Mouse (Mus musculus): ENCODE data around the gene Eef1akmt4. TPM values are rescaled to one million over a fixed set of nuclear protein-coding genes. Genes with fewer than 3 reads are reported as not detected.

Gene Eef1akmt4
- 11.8 and 16.2 TPM in 2 replicates for polyA plus RNA-seq (2015; fragmentation: Nextera tagmentation; extraction: Ambion mirVana)

DNA sequence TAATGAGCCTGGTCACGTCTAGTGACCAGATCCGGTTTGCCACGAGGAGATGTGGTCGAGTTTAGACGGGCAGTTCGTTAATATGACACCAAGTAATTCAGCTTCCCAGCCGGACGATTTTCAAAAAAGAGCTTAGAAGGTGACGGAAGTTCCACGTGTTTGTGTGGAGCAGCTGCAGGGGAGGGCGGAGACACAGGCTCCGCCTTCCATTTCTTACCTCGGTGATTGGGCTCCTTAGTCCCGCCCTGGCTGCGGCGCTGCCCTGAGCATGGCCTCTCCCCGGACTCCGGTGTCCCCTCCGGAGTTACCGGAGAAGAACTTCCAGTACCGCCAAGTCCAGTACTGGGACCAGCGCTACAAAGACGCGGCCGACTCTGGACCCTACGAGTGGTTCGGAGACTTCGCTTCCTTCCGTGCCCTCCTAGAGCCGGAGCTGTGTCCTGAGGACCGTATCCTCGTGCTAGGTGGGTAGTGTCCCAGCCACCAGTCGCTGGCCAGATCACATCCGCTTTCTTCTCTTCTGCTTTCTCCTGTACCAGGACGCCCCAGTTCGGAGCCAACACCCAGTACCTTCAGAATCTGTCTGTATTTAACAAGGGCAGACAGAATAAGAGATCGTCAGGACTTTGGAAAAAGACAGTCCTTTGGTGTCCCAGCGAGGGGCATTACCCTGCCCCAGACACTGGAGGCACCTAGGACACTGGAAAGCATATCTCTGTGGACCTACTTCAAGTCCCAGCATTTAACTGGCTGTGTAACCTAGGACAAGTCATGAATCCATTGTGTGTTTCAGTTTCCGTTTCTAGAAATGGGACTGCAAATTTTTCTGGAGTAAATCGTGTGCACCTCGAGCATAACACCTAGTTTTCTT is at the start of gene Eef1akmt4, which contains the start of the genes Gm49333 and Alg3:
TSS of gene Eef1akmt4 (plus strand) at position 237 of the 871 bp plus-strand sequence.
TSS of gene Gm49333 (plus strand) at position 254 of the 871 bp plus-strand sequence.
TSS of gene Alg3 (minus strand) at position 379 of the 871 bp plus-strand sequence.

DNA sequence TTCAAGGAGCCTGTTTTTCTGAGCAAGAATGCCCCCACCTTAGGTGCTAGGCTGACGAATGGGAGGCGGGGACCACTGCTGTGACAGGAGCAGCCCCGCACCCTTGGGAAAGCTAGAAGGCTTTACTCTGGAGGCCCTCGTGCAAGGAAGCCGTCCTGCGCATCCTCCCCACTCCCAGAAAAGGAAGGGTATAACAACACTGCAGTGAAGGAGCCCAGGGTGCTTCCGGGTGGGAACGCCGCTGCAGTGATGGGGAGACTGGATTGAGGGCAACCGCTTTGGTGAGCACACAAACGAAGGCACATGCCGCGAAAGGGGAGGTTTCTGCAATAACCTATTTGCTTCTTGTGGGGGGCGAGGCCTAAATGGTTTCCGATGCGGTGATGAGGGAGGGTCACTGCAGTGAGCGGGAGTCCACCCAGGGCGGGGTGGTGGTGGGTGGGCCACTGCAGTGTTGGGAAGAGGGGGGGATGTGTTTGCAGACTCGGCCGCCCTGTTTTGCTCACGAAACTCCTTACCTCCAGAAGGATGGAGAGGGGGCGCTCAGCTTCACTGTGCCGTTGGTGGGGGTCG is 21.9 kb upstream of the Eef1akmt4 start, which contains the start of gene Vwa5b2:
TSS of gene Vwa5b2 (plus strand) at position 106 of the 573 bp plus-strand sequence.

DNA sequence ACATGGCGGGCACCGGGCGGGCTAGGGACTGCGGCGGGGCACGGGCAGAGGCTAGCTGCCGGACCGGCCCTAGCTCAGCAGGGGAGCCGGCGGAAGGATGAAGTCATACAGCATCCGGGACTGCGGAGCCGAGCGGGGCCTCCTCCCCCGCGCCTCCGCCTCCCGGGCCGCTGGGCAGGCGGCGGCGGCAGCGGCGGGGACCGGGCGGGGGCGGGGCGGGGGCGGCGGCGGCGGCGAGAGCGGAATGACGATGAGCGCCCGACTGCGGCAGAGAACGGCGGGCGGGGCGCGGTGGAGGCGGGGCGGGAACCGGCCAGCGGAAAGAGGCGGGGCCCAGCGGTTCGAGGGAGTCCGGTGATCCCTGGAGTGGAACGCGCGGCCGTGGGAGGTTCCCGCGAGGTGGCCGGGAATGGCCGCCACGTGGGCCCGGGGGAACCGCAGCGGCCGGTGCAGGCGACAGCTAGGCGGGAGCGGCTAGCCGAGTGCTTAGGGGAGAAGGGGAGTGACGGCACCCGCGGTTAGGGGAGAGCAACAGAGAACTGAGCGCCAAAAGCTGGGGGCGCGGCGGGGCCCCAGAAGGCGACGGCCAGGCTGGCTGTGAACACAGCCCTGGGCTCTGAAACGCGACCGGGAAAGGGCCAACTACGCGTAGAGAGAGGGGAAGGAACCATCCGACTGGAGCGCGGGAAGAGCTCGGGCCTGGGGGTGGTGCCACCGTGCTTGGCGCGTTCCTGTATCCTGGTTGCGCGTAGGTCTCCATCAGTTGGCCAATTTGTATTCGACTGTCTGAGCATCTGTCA is 10.0 kb downstream of the Eef1akmt4 start, which contains the start of gene Camk2n2:
TSS of gene Camk2n2 (minus strand) at position 97 of the 800 bp plus-strand sequence.

DNA sequence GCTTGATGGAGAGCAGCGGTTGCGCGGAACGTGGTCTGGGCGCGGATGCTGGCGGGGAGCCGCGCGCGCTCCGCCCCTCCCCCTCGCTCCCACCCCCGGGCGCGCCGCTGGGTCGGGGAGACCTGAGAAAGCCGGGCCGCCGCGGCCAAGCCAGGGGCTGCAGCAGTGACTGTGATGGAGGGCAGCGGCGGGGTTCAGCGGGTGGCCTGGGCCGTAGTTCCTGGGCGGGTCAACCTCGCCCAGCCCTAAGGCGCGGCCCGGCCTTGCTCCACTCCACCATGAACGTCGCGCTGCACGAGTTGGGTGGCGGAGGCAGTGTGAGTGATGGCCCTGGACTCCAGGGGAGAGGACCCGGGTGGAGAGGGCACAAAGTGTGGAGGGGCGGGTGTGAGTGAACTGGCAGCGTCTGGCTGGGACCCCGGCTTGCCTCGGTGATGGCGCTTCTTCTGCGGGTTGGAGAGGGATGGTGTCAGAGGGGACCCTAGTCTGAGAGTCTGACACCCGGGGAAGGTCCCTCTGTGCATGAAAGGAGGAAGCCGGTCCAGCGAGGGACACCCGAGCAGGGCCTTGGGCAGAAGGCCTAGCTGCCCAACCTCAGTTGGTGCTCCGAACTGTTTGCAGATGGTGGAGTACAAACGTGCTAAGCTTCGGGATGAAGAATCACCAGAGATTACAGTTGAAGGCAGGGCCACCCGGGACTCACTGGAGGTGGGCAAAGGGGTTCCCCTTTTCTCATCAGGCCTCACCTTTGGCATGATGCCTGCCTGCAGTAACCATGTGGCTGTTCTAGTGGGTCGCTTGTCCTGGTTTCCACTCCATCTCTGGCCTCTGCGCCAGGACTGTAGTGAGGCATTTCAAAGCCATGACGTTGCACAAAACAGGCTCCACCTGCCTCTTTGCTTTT is 18.6 kb downstream of the Eef1akmt4 start, which contains the start of gene Ece2:
TSS of gene Ece2 (plus strand) at position 98 of the 904 bp plus-strand sequence.

DNA sequence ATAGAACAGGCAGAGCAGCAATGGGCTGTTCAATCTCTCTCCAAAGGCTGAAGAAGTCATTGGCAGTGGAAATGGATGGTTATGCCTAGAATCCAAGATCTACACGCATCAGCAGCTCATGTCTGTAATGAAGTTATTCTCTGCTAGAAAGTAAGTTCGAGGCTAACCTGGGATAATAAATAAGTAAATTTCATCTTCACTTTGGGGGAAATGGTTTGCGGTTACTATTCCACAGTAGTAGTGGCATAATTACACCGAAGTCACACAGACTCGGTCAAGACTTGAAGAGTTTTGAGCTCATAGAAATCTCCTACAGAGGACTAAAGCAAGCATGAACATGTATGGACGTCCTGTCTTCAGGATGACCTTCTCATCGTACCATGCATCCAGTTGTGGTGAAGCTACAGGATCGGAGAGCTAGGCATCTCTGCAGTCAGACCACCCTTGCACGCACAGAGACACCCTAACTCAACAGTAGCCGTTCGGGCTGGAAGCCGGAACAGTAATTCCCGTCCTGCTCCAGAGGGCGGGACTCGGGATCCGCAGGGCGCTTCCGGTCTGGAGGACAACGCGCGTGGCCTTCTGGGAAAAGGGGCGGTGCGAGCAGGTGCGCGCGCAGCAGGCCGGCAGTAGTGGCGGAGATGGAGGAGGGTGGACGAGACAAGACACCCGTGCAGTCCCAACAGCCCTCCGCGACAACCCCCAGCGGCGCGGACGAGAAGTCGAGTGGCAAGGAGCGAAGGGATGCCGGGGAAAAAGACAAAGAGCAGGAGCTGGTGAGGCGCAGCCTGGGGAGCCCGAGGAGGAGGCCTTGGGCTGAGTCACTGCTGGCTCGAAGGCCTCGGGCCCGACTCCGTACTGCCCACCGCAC is 39.9 kb downstream of the Eef1akmt4 start, which contains the start of gene Psmd2:
TSS of gene Psmd2 (plus strand) at position 577 of the 871 bp plus-strand sequence.

DNA sequence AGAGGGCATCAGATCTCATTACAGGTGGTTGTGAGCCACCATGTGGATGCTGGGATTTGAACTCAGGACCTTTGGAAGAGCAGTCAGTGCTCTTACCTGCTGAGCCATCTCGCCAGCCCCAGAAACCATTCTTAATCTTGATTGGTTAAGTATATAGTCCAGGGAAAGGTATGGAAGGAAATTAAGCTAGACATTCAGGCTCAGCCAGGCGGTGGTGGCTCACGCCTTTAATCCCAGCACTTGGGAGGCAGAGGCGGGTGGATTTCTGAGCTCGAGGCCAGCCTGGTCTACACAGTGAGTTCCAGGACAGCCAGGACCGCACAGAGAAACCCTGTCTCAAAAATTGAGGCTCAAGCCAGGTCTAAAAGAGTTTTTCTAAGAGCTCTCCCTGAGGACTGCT is 56.6 kb downstream of the Eef1akmt4 start, which contains the start of gene Eif4g1:
TSS of gene Eif4g1 (plus strand) at position 301 of the 400 bp plus-strand sequence.

Small RNA genes lying within 50 kb of the gene (microRNA-seq; reads per million reads assigned to microRNA genes)
- gene Mir1224 (ENCODE audit: borderline replicate concordance, insufficient number of aligned reads), result 10.2 reads per million, percentile 14 among the genes with 10 or more reads in this experiment

Other genes starting within 250 kb of the Eef1akmt4 start
- 32.8 and 40.6 TPM in 2 replicates for gene Abcc5, start 185.2 kb upstream of the Eef1akmt4 start, polyA plus RNA-seq (2015; fragmentation: Nextera tagmentation; extraction: Ambion mirVana)
- 60.8 and 62.9 TPM in 2 replicates for gene Eif2b5, start 112.8 kb upstream of the Eef1akmt4 start, polyA plus RNA-seq (2015; fragmentation: Nextera tagmentation; extraction: Ambion mirVana)
- gene Dvl3, start 94.6 kb upstream of the Eef1akmt4 start, polyA plus RNA-seq (2015; fragmentation: Nextera tagmentation; extraction: Ambion mirVana), result 14.3 and 18.0 TPM in 2 replicates
- gene Ap2m1, start 76.1 kb upstream of the Eef1akmt4 start, polyA plus RNA-seq (2015; fragmentation: Nextera tagmentation; extraction: Ambion mirVana), result 460 and 512 TPM in 2 replicates
- gene Abcf3, start 63.0 kb upstream of the Eef1akmt4 start, polyA plus RNA-seq (2015; fragmentation: Nextera tagmentation; extraction: Ambion mirVana), result 41.1 and 47.2 TPM in 2 replicates
- gene Vwa5b2, start 22.1 kb upstream of the Eef1akmt4 start, polyA plus RNA-seq (2015; fragmentation: Nextera tagmentation; extraction: Ambion mirVana), result 5.4 and 9.7 TPM in 2 replicates
- gene Gm49333, start within 50 bp of the Eef1akmt4 start, polyA plus RNA-seq (2015; fragmentation: Nextera tagmentation; extraction: Ambion mirVana), result not detected in 2 replicates
- gene Alg3, start 142 bp downstream of the Eef1akmt4 start, polyA plus RNA-seq (2015; fragmentation: Nextera tagmentation; extraction: Ambion mirVana), result 17.8 and 26.2 TPM in 2 replicates
- 3.7 and 7.8 TPM in 2 replicates for gene Camk2n2, start 9.7 kb downstream of the Eef1akmt4 start, polyA plus RNA-seq (2015; fragmentation: Nextera tagmentation; extraction: Ambion mirVana)
- gene Ece2, start 18.2 kb downstream of the Eef1akmt4 start, polyA plus RNA-seq (2015; fragmentation: Nextera tagmentation; extraction: Ambion mirVana), result 2.9 and 3.8 TPM in 2 replicates
- gene Psmd2, start 40.1 kb downstream of the Eef1akmt4 start, polyA plus RNA-seq (2015; fragmentation: Nextera tagmentation; extraction: Ambion mirVana), result 156 and 204 TPM in 2 replicates
- gene Eif4g1, start 56.7 kb downstream of the Eef1akmt4 start, polyA plus RNA-seq (2015; fragmentation: Nextera tagmentation; extraction: Ambion mirVana), result 73.9 and 94.5 TPM in 2 replicates
- gene Fam131a, start 81.6 kb downstream of the Eef1akmt4 start, polyA plus RNA-seq (2015; fragmentation: Nextera tagmentation; extraction: Ambion mirVana), result 10.6 and 14.7 TPM in 2 replicates
- gene Polr2h, start 106.1 kb downstream of the Eef1akmt4 start, polyA plus RNA-seq (2015; fragmentation: Nextera tagmentation; extraction: Ambion mirVana), result 137 and 171 TPM in 2 replicates
- gene Clcn2, start 106.2 kb downstream of the Eef1akmt4 start, polyA plus RNA-seq (2015; fragmentation: Nextera tagmentation; extraction: Ambion mirVana), result 13.3 and 27.2 TPM in 2 replicates
- gene Chrd, start 121.5 kb downstream of the Eef1akmt4 start, polyA plus RNA-seq (2015; fragmentation: Nextera tagmentation; extraction: Ambion mirVana), result 5.3 and 9.5 TPM in 2 replicates
- 1.5 and 2.5 TPM in 2 replicates for gene Thpo, start 122.9 kb downstream of the Eef1akmt4 start, polyA plus RNA-seq (2015; fragmentation: Nextera tagmentation; extraction: Ambion mirVana)

Measured in adrenal gland, postnatal 0 days (tissue).